Mouse (Mus musculus) small intestine, adult 2 months (tissue): ENCODE data around the gene Gimap9.

Source experiments
- CTCF ChIP-seq: fragments of 200-500 bp; IDR thresholded peaks from 2 replicates; pipeline ENCODE4 v1.5.1; 2012; ENCODE audit warnings: low read depth, mild to moderate bottlenecking, control low read depth, inconsistent platforms, low read length, moderate library complexity, mixed read lengths; ENCODE audit not compliant: insufficient replicate concordance, insufficient read length; ENCODE audit errors: extremely low read depth
- POLR2A ChIP-seq: fragments of 200-500 bp; IDR thresholded peaks from 2 replicates; pipeline ENCODE4 v1.6.1; 2012; ENCODE audit warnings: low read depth, mild to moderate bottlenecking, control low read depth, inconsistent platforms, low read length, moderate library complexity

DNA sequence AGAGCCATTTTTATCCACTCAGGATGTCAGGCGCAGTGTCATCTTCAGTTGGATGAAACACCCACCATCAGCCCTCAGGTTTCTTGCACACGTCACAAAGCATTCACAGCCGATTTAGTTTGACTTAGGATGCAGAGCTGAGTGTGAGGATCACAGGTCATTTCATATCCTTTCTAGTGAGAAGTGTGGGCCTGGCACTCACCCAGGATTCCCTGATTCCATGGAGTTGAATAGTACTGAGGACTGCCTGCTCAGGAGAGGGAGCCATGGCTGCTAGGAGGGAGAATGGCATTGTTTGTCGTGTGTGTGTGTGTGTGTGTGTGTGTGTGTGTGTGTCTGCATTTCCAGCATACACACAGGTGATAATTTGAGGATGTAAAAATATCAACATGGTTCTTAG, 44.4 kb downstream of the Gimap9 start:
- TF ChIP-seq CTCF (no peak), POLR2A (no peak)
